Mouse (Mus musculus) small intestine, adult 2 months (tissue): Measurements from ENCODE around the gene Hoxb8. TPM values are rescaled to one million over a fixed set of nuclear protein-coding genes. Genes with fewer than 3 reads are reported as not detected.

Source experiments
- H3K27ac ChIP-seq: fragments of 200-500 bp; 2 replicates; pipeline ENCODE4 v1.5.1; 2012; ENCODE audit warnings: low read depth, low read length, control low read depth, inconsistent platforms; ENCODE audit not compliant: insufficient read depth
- H3K27me3 ChIP-seq: fragments of 200-500 bp; 2 replicates; pipeline ENCODE4 v1.6.1; 2012; ENCODE audit warnings: mild to moderate bottlenecking, moderate library complexity, low read length, inconsistent platforms; ENCODE audit not compliant: control insufficient read depth, insufficient read depth
- H3K36me3 ChIP-seq: fragments of 200-500 bp; 2 replicates; pipeline ENCODE4 v1.6.1; 2012; ENCODE audit warnings: mild to moderate bottlenecking, low read length, control low read depth, inconsistent platforms; ENCODE audit not compliant: control insufficient read depth, insufficient read depth
- H3K4me1 ChIP-seq: fragments of 200-500 bp; 2 replicates; pipeline ENCODE4 v1.6.1; 2012; ENCODE audit warnings: low read length, inconsistent platforms, mixed read lengths; ENCODE audit not compliant: control insufficient read depth, insufficient read depth, insufficient read length
- H3K4me3 ChIP-seq: fragments of 200-500 bp; 2 replicates; pipeline ENCODE4 v1.5.1; 2012; ENCODE audit warnings: low read depth, mild to moderate bottlenecking, control low read depth, inconsistent platforms, low read length, moderate library complexity
- CTCF ChIP-seq: fragments of 200-500 bp; IDR thresholded peaks from 2 replicates; pipeline ENCODE4 v1.5.1; 2012; ENCODE audit warnings: low read depth, mild to moderate bottlenecking, control low read depth, inconsistent platforms, low read length, moderate library complexity, mixed read lengths; ENCODE audit not compliant: insufficient replicate concordance, insufficient read length; ENCODE audit errors: extremely low read depth
- POLR2A ChIP-seq: fragments of 200-500 bp; IDR thresholded peaks from 2 replicates; pipeline ENCODE4 v1.6.1; 2012; ENCODE audit warnings: low read depth, mild to moderate bottlenecking, control low read depth, inconsistent platforms, low read length, moderate library complexity
- WGBS: fragments of 180-500 bp; shearing (Covaris S2); methylation state at CpG from one replicate; pipeline ENCODE4 v1.1.7; 2018; 5-methylcytosine and 5-hydroxymethylcytosine counted together
- polyA plus RNA-seq: library from polyadenylated mRNA; depleted of rRNA; stranded (reverse); fragments of >200 nt; gene quantifications from 2 replicates; pipeline ENCODE4 v1.2.3, GENCODE M21; 2012; rRNA removed

The Hoxb8 gene
- polyA plus RNA-seq, 1 experiment = 5.3 TPM

DNA sequence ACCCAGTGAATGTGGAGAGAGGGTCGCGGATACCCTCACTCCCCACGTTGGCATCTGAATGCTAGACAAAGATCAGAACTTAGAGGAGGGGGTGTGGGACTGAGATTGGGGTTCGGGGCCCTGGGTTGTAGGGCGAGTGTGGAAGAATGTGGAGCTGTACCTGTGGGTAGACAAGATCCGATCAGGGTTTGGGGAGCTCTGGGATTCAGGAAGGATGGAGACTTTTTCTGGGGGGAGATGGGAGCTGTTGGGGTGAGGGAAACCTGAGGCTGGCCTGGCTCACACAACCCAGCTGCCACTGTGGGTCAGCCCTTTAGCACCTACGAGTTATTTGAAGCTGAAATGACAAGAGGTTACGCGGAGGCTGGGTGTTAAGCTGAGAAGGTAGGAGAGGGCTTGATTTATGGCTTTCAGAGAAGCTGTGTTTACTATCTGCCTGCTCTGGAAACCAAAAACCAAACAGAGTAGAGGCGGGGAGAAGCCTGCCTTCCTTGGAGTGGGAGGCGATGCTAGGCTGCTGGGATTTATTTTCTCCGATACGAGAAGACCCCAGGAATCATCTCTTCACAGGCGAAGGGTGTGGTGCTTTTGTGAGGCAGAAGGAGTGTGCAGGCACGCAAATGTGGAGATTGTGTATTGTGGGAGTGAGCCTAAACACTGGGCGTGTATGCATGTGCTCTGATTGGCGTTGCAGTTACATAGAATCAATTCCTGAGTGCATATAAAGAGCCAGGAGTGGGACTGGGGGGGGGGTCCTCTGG is 51.7 kb downstream of the Hoxb8 start:
- Histone ChIP-seq H3K27ac (peak overlapping the region; percentile 25), H3K4me1 (no peaks in the 10 kb centered on the region; the same call in 1 of the 2 replicates), H3K4me3 (peak overlapping the region; percentile 49), H3K36me3 (no peaks in the 10 kb centered on the region), H3K27me3 (no peaks in the 10 kb centered on the region; the same call in none of the 2 replicates)
- 27% methylated on average over 17 of the region's 17 CpGs for WGBS
- no peak for TF ChIP-seq CTCF
- no peak for TF ChIP-seq POLR2A

DNA sequence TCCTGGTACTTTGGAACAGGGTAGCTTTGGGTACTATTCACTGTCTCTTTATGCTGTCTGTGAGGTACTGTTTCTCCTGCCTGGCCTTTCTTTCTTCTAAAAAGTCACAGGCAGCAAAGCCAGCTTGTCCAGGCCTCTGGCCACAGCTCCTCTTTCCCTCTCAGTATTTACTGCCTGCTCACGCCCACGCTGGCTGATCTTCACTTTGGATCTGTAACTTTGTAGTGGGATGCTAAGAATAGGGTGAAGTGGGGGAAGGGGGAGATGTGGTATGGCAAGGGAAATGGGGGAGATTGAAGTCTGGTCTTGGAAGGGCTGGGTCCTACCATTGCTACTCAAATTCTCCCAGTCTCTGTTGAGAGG is 52.3 kb downstream of the Hoxb8 start:
- WGBS = 40% methylated on average over 2 of the region's 2 CpGs
- no peaks in the 10 kb centered on the region for H3K36me3 ChIP-seq
- 0 out of 2 replicates have a peak overlapping the region, but pooled peaks have one; percentile 8 for H3K27ac ChIP-seq
- H3K4me3 ChIP-seq = no peak overlapping the region
- TF ChIP-seq POLR2A = no peak
- no peak for TF ChIP-seq CTCF
- no peaks in the 10 kb centered on the region; the same call in 1 of the 2 replicates for H3K4me1 ChIP-seq
- H3K27me3 ChIP-seq = peaks cover 2% of the 10 kb centered on the region

Other genes starting within 250 kb of the Hoxb8 start
- gene Snf8, start 247.0 kb upstream of the Hoxb8 start, polyA plus RNA-seq = 14.7 and 30.8 TPM in 2 replicates
- 12.1 and 23.0 TPM in 2 replicates for gene Ube2z, start 216.5 kb upstream of the Hoxb8 start, polyA plus RNA-seq
- 732 and 1,031 TPM in 2 replicates for gene Atp5g1, start 206.2 kb upstream of the Hoxb8 start, polyA plus RNA-seq
- not detected in 2 replicates for gene Calcoco2, start 169.9 kb upstream of the Hoxb8 start, polyA plus RNA-seq
- 0.11 TPM in 1 of 2 replicates, not detected in the other for gene Ttll6, start 148.1 kb upstream of the Hoxb8 start, polyA plus RNA-seq
- gene Hoxb13, start 87.6 kb upstream of the Hoxb8 start, polyA plus RNA-seq = 0.11 and 0.25 TPM in 2 replicates
- gene Hoxb9, start 10.4 kb upstream of the Hoxb8 start, polyA plus RNA-seq = 0.14 TPM in 1 of 2 replicates, not detected in the other
- 0.17 and 1.5 TPM in 2 replicates for gene Hoxb7, start 4.7 kb downstream of the Hoxb8 start, polyA plus RNA-seq
- gene Hoxb6, start 10.6 kb downstream of the Hoxb8 start, polyA plus RNA-seq = 1.0 and 8.3 TPM in 2 replicates
- 1.8 and 3.2 TPM in 2 replicates for gene Hoxb5, start 21.4 kb downstream of the Hoxb8 start, polyA plus RNA-seq
- 1.4 and 2.9 TPM in 2 replicates for gene Hoxb4, start 36.4 kb downstream of the Hoxb8 start, polyA plus RNA-seq
- 3.5 and 5.5 TPM in 2 replicates for gene Hoxb3, start 41.4 kb downstream of the Hoxb8 start, polyA plus RNA-seq
- 9.9 TPM in 2 replicates for gene Hoxb2, start 68.6 kb downstream of the Hoxb8 start, polyA plus RNA-seq
- gene Hoxb1, start 83.8 kb downstream of the Hoxb8 start, polyA plus RNA-seq = not detected in 2 replicates
- gene Skap1, start 182.7 kb downstream of the Hoxb8 start, polyA plus RNA-seq = 1.7 and 3.0 TPM in 2 replicates